Mouse (Mus musculus): ENCODE data around the gene Tfr2.

DNA sequence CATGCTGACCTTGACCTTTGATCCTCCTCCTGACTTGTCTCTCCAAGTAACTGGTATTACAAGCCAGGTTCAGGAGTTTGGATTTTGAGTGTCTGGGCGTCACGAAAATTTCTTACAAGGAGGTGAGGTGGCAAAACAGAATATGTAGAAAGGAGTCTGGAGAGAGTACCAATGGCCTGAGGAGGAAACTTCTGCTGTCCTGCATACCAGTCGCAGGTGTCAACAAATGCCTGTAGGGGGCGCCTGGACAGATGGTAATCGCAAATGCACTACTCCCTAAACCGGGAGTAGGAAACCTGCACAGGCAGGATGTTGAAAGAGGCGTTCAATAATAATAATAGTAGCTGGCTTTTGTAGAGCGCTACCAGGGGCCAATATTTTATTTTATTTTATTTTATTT, 15.3 kb downstream of the Tfr2 start:
- peak; percentile 69 for TF ChIP-seq CTCF (IDR thresholded peaks at IDR 0.05; ENCODE audit: low read depth)
- TF ChIP-seq EP300 (IDR thresholded peaks at IDR 0.05; ENCODE audit: low read depth): no peak
